Mouse (Mus musculus) kidney, embryonic 16.5 days (tissue): ENCODE data around the gene Olfr94. TPM values are rescaled to one million over a fixed set of nuclear protein-coding genes. Genes with fewer than 3 reads are reported as not detected.

Experiments
- ATAC-seq: fragments of 200-750 bp; cut with Nextera tagmentation; 2 replicates; pipeline ENCODE4 v1.8.0; 2017; ENCODE audit warnings: moderate TSS enrichment; ENCODE audit not compliant: low FRiP score, low TSS enrichment
- H3K27ac ChIP-seq: fragments of 300-500 bp; sonication (generic); 2 replicates; pipeline ENCODE4 v1.5.1; 2014; ENCODE audit warnings: low read length
- H3K27me3 ChIP-seq: fragments of 300-500 bp; sonication (generic); 2 replicates; pipeline ENCODE4 v1.6.1; 2014; ENCODE audit warnings: low read length, control low read depth, mixed read lengths; ENCODE audit not compliant: insufficient read depth
- H3K36me3 ChIP-seq: fragments of 300-500 bp; sonication (generic); 2 replicates; pipeline ENCODE4 v1.6.1; 2014; ENCODE audit warnings: low read length, control low read depth, mixed read lengths; ENCODE audit not compliant: insufficient read depth
- H3K4me1 ChIP-seq: fragments of 300-500 bp; sonication (generic); 2 replicates; pipeline ENCODE4 v1.6.1; 2014; ENCODE audit warnings: low read length, control low read depth, mixed read lengths; ENCODE audit not compliant: insufficient read depth
- H3K4me2 ChIP-seq: fragments of 300-500 bp; sonication (generic); replicated peaks from 2 replicates; pipeline ENCODE4 v1.6.1; 2014; ENCODE audit warnings: low read depth, low read length
- H3K4me3 ChIP-seq: fragments of 300-500 bp; sonication (generic); 2 replicates; pipeline ENCODE4 v1.5.1; 2014; ENCODE audit warnings: mild to moderate bottlenecking, low read length
- H3K9ac ChIP-seq: fragments of 300-500 bp; sonication (generic); replicated peaks from 2 replicates; pipeline ENCODE4 v1.6.1; 2014; ENCODE audit warnings: low read length
- H3K9me3 ChIP-seq: fragments of 300-500 bp; sonication (generic); 2 replicates; pipeline ENCODE4 v1.6.1; 2016; ENCODE audit warnings: low read length, control low read depth
- polyA plus RNA-seq: library from polyadenylated mRNA; unstranded; fragments of >200 nt; fragmentation: Nextera tagmentation; extraction: Ambion mirVana; gene quantifications from 2 replicates; pipeline ENCODE4 v1.2.1, GENCODE M21; 2015

Olfr94 gene
- polyA plus RNA-seq, 1 experiment from 2014 or later: not detected

GRCm38 (mm10) chr17:37161394-37161793 lies 39.4 kb downstream of the Olfr94 start, which contains the start of gene Olfr93:
Gene Olfr93 (minus strand): TSS chr17:37161494.
- no peak within 1 kb of the TSS for H3K4me3 ChIP-seq
- no peaks in the 10 kb centered on the region for H3K36me3 ChIP-seq
- H3K4me1 ChIP-seq: no peaks in the 10 kb centered on the region
- H3K9me3 ChIP-seq: no peaks in the 10 kb centered on the region
- H3K27ac ChIP-seq: no peak within 1 kb of the TSS
- no peak within 1 kb of the TSS for H3K4me2 ChIP-seq
- ATAC-seq: no peak
- no peaks in the 10 kb centered on the region for H3K27me3 ChIP-seq
- H3K9ac ChIP-seq: no peak within 1 kb of the TSS

Other genes starting within 250 kb of the Olfr94 start
- gene Ppp1r11, start 249.3 kb downstream of the Olfr94 start, polyA plus RNA-seq: 111 and 116 TPM in 2 replicates
- gene Znrd1, start 242.4 kb downstream of the Olfr94 start, polyA plus RNA-seq: 90.7 and 94.7 TPM in 2 replicates
- gene Znrd1as, start 242.4 kb downstream of the Olfr94 start, polyA plus RNA-seq: 6.7 and 6.8 TPM in 2 replicates
- gene 2410137M14Rik, start 219.8 kb downstream of the Olfr94 start, polyA plus RNA-seq: not detected in 2 replicates
- gene H2-M5, start 211.5 kb downstream of the Olfr94 start, polyA plus RNA-seq: 0.44 and 0.57 TPM in 2 replicates
- gene Zfp57, start 199.8 kb downstream of the Olfr94 start, polyA plus RNA-seq: 64.5 and 66.7 TPM in 2 replicates
- 0.09 and 0.13 TPM in 2 replicates for gene Mog, start 177.6 kb downstream of the Olfr94 start, polyA plus RNA-seq
- 5.6 and 7.7 TPM in 2 replicates for gene Gabbr1, start 155.0 kb downstream of the Olfr94 start, polyA plus RNA-seq
- gene Olfr90, start 112.5 kb downstream of the Olfr94 start, polyA plus RNA-seq: not detected in 2 replicates
- gene Olfr91, start 102.7 kb downstream of the Olfr94 start, polyA plus RNA-seq: not detected in 2 replicates
- not detected in 2 replicates for gene Olfr92, start 80.9 kb downstream of the Olfr94 start, polyA plus RNA-seq
- gene Olfr93, start 39.5 kb downstream of the Olfr94 start, polyA plus RNA-seq: not detected in 2 replicates
- gene Ubd, start 7.1 kb downstream of the Olfr94 start, polyA plus RNA-seq: not detected in 2 replicates
- not detected in 2 replicates for gene Olfr95, start 12.1 kb upstream of the Olfr94 start, polyA plus RNA-seq
- not detected in 2 replicates for gene Olfr96, start 19.2 kb upstream of the Olfr94 start, polyA plus RNA-seq
- gene Olfr97, start 36.3 kb upstream of the Olfr94 start, polyA plus RNA-seq: not detected in 2 replicates
- not detected in 2 replicates for gene Olfr98, start 62.8 kb upstream of the Olfr94 start, polyA plus RNA-seq
- gene H2-M3, start 69.2 kb upstream of the Olfr94 start, polyA plus RNA-seq: 1.5 TPM in 2 replicates
- not detected in 2 replicates for gene Olfr99, start 82.5 kb upstream of the Olfr94 start, polyA plus RNA-seq
- gene Olfr101, start 103.3 kb upstream of the Olfr94 start, polyA plus RNA-seq: not detected in 2 replicates
- not detected in 2 replicates for gene Olfr102, start 116.1 kb upstream of the Olfr94 start, polyA plus RNA-seq
- not detected in 2 replicates for gene Olfr103, start 138.7 kb upstream of the Olfr94 start, polyA plus RNA-seq
- gene Olfr104-ps, start 158.6 kb upstream of the Olfr94 start, polyA plus RNA-seq: not detected in 2 replicates
- gene Olfr105-ps, start 178.0 kb upstream of the Olfr94 start, polyA plus RNA-seq: not detected in 2 replicates
- gene Olfr106-ps, start 189.4 kb upstream of the Olfr94 start, polyA plus RNA-seq: not detected in 2 replicates
- not detected in 2 replicates for gene Olfr107, start 198.2 kb upstream of the Olfr94 start, polyA plus RNA-seq
- gene Olfr108, start 244.5 kb upstream of the Olfr94 start, polyA plus RNA-seq: not detected in 2 replicates